Mouse (Mus musculus) B cell, adult 62 days (primary cell): ENCODE measurements around the gene Slc6a1. TPM values are rescaled to one million over a fixed set of nuclear protein-coding genes. Genes with fewer than 3 reads are reported as not detected.

Source experiments
- total RNA-seq: library from RNA; stranded (reverse); gene quantifications from 4 replicates; pipeline ENCODE4 v1.2.4, GENCODE M21; 2023

The Slc6a1 gene
- not detected in 4 replicates for total RNA-seq

GRCm38 (mm10) chr6:114282469-114283277 is at the start of gene Slc6a1:
Gene Slc6a1 (plus strand): TSS chr6:114282635.

Other genes with a start within 250 kb of the Slc6a1 start
- gene Atp2b2, start 240.0 kb upstream of the Slc6a1 start, total RNA-seq, result 0.09 to 0.15 TPM (median 0.12 TPM) in 3 of 4 replicates, not detected in the other
- not detected in 4 replicates for gene Slc6a11, start 151.4 kb upstream of the Slc6a1 start, total RNA-seq
- 0.20 TPM in 1 of 4 replicates, not detected in the others for gene Hrh1, start 115.3 kb downstream of the Slc6a1 start, total RNA-seq